Mouse (Mus musculus): ENCODE data around the gene 6820408C15Rik. TPM values are rescaled to one million over a fixed set of nuclear protein-coding genes. Genes with fewer than 3 reads are reported as not detected.

Gene 6820408C15Rik
- not detected for polyA plus RNA-seq (2015; fragmentation: Illumina TruSeq; extraction: RNeasy Lipid Tissue Mini Kit (QIAGEN cat#74804); ENCODE audit: insufficient read depth, low read depth, low replicate concordance)

GRCm38 (mm10) chr2:152415287-152415686, at the start of gene 6820408C15Rik:
Gene 6820408C15Rik, plus strand, starts transcription at chr2:152415587.

GRCm38 (mm10) chr2:152376345-152376741, 39.0 kb upstream of the 6820408C15Rik start, which contains the start of gene Nrsn2:
Gene Nrsn2, minus strand, starts transcription at chr2:152376638.

GRCm38 (mm10) chr2:152397680-152398435, 17.5 kb upstream of the 6820408C15Rik start, which contains the start of gene Sox12:
Gene Sox12, minus strand, starts transcription at chr2:152398063.

DNA sequence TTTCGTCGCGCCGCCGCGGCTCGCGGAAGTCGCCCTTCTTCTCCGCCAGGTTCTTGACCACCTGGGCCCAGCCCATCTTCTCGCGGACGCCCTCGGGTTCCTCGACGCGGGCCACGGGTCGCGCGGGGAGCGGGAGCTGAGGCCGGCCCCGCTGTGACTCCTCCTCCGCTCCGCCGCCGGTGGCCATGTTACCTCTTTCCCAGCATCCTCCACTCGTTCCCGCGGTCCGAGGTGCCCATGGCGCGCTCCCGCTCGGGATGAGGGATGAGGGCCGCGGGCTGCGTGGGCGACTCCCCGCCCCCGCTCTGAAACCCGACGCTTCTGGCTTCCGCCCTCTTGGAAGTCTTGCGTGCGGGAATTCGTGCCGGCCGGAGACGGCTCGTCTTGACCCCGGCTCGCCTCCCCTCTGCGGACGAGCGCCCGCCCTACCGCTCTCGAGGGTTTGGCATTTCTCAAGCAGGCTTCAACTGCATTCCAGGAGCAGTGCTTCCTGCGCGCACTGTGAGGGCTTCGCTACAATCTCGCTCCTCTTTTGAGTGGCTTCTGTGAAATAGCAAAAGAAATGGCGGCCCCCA, 709 bp upstream of the 6820408C15Rik start, which contains the start of gene Zcchc3:
Zcchc3 (minus strand) TSS at position 437 of the 575 bp plus-strand sequence.

DNA sequence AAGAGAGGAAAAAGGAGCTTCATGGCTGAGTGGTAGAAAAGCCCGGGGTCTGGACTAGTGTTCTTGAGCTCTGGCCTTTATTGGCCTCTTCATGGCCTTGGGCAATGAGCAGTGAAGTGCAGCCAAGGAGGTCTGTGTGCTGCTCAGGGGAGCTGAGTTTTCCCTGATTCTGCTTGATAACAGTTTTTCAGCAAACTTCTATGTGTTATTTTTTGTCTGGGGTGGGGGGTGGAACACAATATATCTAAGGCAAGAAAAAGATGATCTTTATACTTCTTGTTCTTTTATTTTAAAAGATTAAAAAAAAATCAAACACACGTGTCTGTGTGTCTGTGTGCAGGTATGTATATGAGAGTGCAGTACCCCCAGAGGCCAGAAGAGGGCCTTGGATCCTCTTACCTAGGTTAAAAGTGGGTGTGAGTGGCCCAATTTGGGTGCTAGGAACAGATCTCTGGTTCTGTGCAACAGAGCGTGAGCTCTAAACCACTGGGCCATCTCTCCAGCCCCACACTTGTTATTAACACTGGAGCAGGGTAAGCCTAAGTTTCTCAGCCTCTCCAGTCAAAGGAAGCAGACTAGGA, 49.3 kb downstream of the 6820408C15Rik start, which contains the start of gene Defb23:
Defb23 (minus strand) TSS at position 51 of the 581 bp plus-strand sequence.

GRCm38 (mm10) chr2:152476763-152477162, 61.4 kb downstream of the 6820408C15Rik start, which contains the start of gene Defb20:
Gene Defb20, plus strand, starts transcription at chr2:152477063.

DNA sequence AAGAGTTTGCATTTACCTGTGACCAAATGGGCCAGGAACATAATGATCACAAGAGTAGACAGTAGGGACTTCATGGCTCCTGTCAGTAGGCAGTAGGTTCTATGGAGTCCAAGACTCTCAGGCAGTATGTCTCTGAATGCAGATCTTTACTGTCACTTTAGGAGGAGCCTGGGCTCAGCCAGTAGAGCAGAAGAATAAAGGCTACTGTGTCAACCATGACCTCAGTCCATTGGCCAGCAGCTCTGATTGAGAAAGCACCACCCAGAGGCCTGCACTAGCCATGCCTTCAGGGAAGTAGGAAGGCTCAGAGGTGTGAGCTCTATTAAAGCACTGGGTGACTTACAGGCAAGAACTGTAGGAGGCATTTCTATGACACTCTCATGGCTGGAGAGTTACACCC, 74.7 kb downstream of the 6820408C15Rik start, which contains the start of gene Defb22:
Defb22 (minus strand) TSS at position 101 of the 400 bp plus-strand sequence.

Other genes with a start within 250 kb of the 6820408C15Rik start
- gene Csnk2a1, start 188.7 kb upstream of the 6820408C15Rik start, polyA plus RNA-seq (2015; fragmentation: Illumina TruSeq; extraction: RNeasy Lipid Tissue Mini Kit (QIAGEN cat#74804); ENCODE audit: insufficient read depth, low read depth, low replicate concordance): 17.7 TPM
- gene Tbc1d20, start 121.8 kb upstream of the 6820408C15Rik start, polyA plus RNA-seq (2015; fragmentation: Illumina TruSeq; extraction: RNeasy Lipid Tissue Mini Kit (QIAGEN cat#74804); ENCODE audit: insufficient read depth, low read depth, low replicate concordance): 11.9 TPM
- 29.0 TPM for gene Rbck1, start 82.9 kb upstream of the 6820408C15Rik start, polyA plus RNA-seq (2015; fragmentation: Illumina TruSeq; extraction: RNeasy Lipid Tissue Mini Kit (QIAGEN cat#74804); ENCODE audit: insufficient read depth, low read depth, low replicate concordance)
- 2.0 TPM for gene Trib3, start 71.6 kb upstream of the 6820408C15Rik start, polyA plus RNA-seq (2015; fragmentation: Illumina TruSeq; extraction: RNeasy Lipid Tissue Mini Kit (QIAGEN cat#74804); ENCODE audit: insufficient read depth, low read depth, low replicate concordance)
- gene Nrsn2, start 38.9 kb upstream of the 6820408C15Rik start, polyA plus RNA-seq (2015; fragmentation: Illumina TruSeq; extraction: RNeasy Lipid Tissue Mini Kit (QIAGEN cat#74804); ENCODE audit: insufficient read depth, low read depth, low replicate concordance): not detected
- 1.8 TPM for gene Sox12, start 17.5 kb upstream of the 6820408C15Rik start, polyA plus RNA-seq (2015; fragmentation: Illumina TruSeq; extraction: RNeasy Lipid Tissue Mini Kit (QIAGEN cat#74804); ENCODE audit: insufficient read depth, low read depth, low replicate concordance)
- 1.1 TPM for gene Zcchc3, start 560 bp upstream of the 6820408C15Rik start, polyA plus RNA-seq (2015; fragmentation: Illumina TruSeq; extraction: RNeasy Lipid Tissue Mini Kit (QIAGEN cat#74804); ENCODE audit: insufficient read depth, low read depth, low replicate concordance)
- not detected for gene Defb23, start 49.0 kb downstream of the 6820408C15Rik start, polyA plus RNA-seq (2015; fragmentation: Illumina TruSeq; extraction: RNeasy Lipid Tissue Mini Kit (QIAGEN cat#74804); ENCODE audit: insufficient read depth, low read depth, low replicate concordance)
- not detected for gene Defb20, start 61.5 kb downstream of the 6820408C15Rik start, polyA plus RNA-seq (2015; fragmentation: Illumina TruSeq; extraction: RNeasy Lipid Tissue Mini Kit (QIAGEN cat#74804); ENCODE audit: insufficient read depth, low read depth, low replicate concordance)
- gene Defb22, start 74.6 kb downstream of the 6820408C15Rik start, polyA plus RNA-seq (2015; fragmentation: Illumina TruSeq; extraction: RNeasy Lipid Tissue Mini Kit (QIAGEN cat#74804); ENCODE audit: insufficient read depth, low read depth, low replicate concordance): not detected
- not detected for gene Defb26, start 96.1 kb downstream of the 6820408C15Rik start, polyA plus RNA-seq (2015; fragmentation: Illumina TruSeq; extraction: RNeasy Lipid Tissue Mini Kit (QIAGEN cat#74804); ENCODE audit: insufficient read depth, low read depth, low replicate concordance)
- not detected for gene Defb28, start 102.7 kb downstream of the 6820408C15Rik start, polyA plus RNA-seq (2015; fragmentation: Illumina TruSeq; extraction: RNeasy Lipid Tissue Mini Kit (QIAGEN cat#74804); ENCODE audit: insufficient read depth, low read depth, low replicate concordance)
- not detected for gene Defb29, start 124.5 kb downstream of the 6820408C15Rik start, polyA plus RNA-seq (2015; fragmentation: Illumina TruSeq; extraction: RNeasy Lipid Tissue Mini Kit (QIAGEN cat#74804); ENCODE audit: insufficient read depth, low read depth, low replicate concordance)
- gene Gm17416, start 153.8 kb downstream of the 6820408C15Rik start, polyA plus RNA-seq (2015; fragmentation: Illumina TruSeq; extraction: RNeasy Lipid Tissue Mini Kit (QIAGEN cat#74804); ENCODE audit: insufficient read depth, low read depth, low replicate concordance): not detected
- not detected for gene Defb21, start 157.2 kb downstream of the 6820408C15Rik start, polyA plus RNA-seq (2015; fragmentation: Illumina TruSeq; extraction: RNeasy Lipid Tissue Mini Kit (QIAGEN cat#74804); ENCODE audit: insufficient read depth, low read depth, low replicate concordance)
- not detected for gene Defb19, start 164.7 kb downstream of the 6820408C15Rik start, polyA plus RNA-seq (2015; fragmentation: Illumina TruSeq; extraction: RNeasy Lipid Tissue Mini Kit (QIAGEN cat#74804); ENCODE audit: insufficient read depth, low read depth, low replicate concordance)
- not detected for gene Defb45, start 183.8 kb downstream of the 6820408C15Rik start, polyA plus RNA-seq (2015; fragmentation: Illumina TruSeq; extraction: RNeasy Lipid Tissue Mini Kit (QIAGEN cat#74804); ENCODE audit: insufficient read depth, low read depth, low replicate concordance)
- gene Defb36, start 188.7 kb downstream of the 6820408C15Rik start, polyA plus RNA-seq (2015; fragmentation: Illumina TruSeq; extraction: RNeasy Lipid Tissue Mini Kit (QIAGEN cat#74804); ENCODE audit: insufficient read depth, low read depth, low replicate concordance): not detected
- gene Defb25, start 207.5 kb downstream of the 6820408C15Rik start, polyA plus RNA-seq (2015; fragmentation: Illumina TruSeq; extraction: RNeasy Lipid Tissue Mini Kit (QIAGEN cat#74804); ENCODE audit: insufficient read depth, low read depth, low replicate concordance): not detected
- gene Rem1, start 211.4 kb downstream of the 6820408C15Rik start, polyA plus RNA-seq (2015; fragmentation: Illumina TruSeq; extraction: RNeasy Lipid Tissue Mini Kit (QIAGEN cat#74804); ENCODE audit: insufficient read depth, low read depth, low replicate concordance): 3.5 TPM

All from pancreas, adult 10 weeks (tissue).